Mouse (Mus musculus) forebrain, embryonic 16.5 days (tissue): ENCODE measurements at regions not wholly inside any gene's neighbourhood (a gene's known extent, or its start where the extent isn't known, plus 50 kb on each side); places are given as distances from the start of the nearest gene placed in this dataset.

Experiments
- ATAC-seq: fragments of 200-750 bp; cut with Nextera tagmentation; 2 replicates; pipeline ENCODE4 v1.8.0; 2017; ENCODE audit warnings: mild to moderate bottlenecking, moderate library complexity
- H3K27ac ChIP-seq: fragments of 300-500 bp; sonication (generic); 2 replicates; pipeline ENCODE4 v1.5.1; 2014; ENCODE audit warnings: low read length, control low read depth
- H3K27me3 ChIP-seq: fragments of 300-500 bp; sonication (generic); replicated peaks from 2 replicates; pipeline ENCODE4 v1.6.1; 2014; ENCODE audit warnings: low read length; ENCODE audit not compliant: control insufficient read depth, insufficient read depth
- H3K36me3 ChIP-seq: fragments of 300-500 bp; sonication (generic); 2 replicates; pipeline ENCODE4 v1.6.1; 2014; ENCODE audit not compliant: control insufficient read depth, insufficient read depth
- H3K4me1 ChIP-seq: fragments of 300-500 bp; sonication (generic); replicated peaks from 2 replicates; pipeline ENCODE4 v1.6.1; 2014; ENCODE audit warnings: low read length; ENCODE audit not compliant: control insufficient read depth, insufficient read depth
- H3K4me2 ChIP-seq: fragments of 300-500 bp; sonication (generic); 2 replicates; pipeline ENCODE4 v1.6.1; 2014; ENCODE audit warnings: mild to moderate bottlenecking, low read length, control low read depth
- H3K4me3 ChIP-seq: fragments of 300-500 bp; sonication (generic); replicated peaks from 2 replicates; pipeline ENCODE4 v1.5.1; 2014; ENCODE audit warnings: mild to moderate bottlenecking, low read length, control low read depth
- H3K9ac ChIP-seq: fragments of 300-500 bp; sonication (generic); replicated peaks from 2 replicates; pipeline ENCODE4 v1.6.1; 2014; ENCODE audit warnings: low read depth, low read length, control low read depth
- H3K9me3 ChIP-seq: fragments of 300-500 bp; sonication (generic); 2 replicates; pipeline ENCODE4 v1.6.1; 2016; ENCODE audit warnings: low read length; ENCODE audit not compliant: control insufficient read depth
- WGBS: fragments of 180-500 bp; shearing (Covaris S2); extraction: QIAGEN DNeasy Blood & Tissue Kit; methylation state at CpG from one replicate; pipeline ENCODE4 v1.1.7; 2014; 5-methylcytosine and 5-hydroxymethylcytosine counted together

- ATAC-seq: no peak
- Histone ChIP-seq H3K27me3 (no peaks in the 10 kb centered on the region), H3K36me3 (no peaks in the 10 kb centered on the region), H3K27ac (no peak overlapping the region), H3K4me1 (no peaks in the 10 kb centered on the region), H3K4me2 (no peak overlapping the region), H3K9me3 (no peaks in the 10 kb centered on the region), H3K9ac (no peak overlapping the region), H3K4me3 (no peak overlapping the region)
- 36% methylated on average over 6 of the region's 6 CpGs for WGBS
These were observed 79.2 kb upstream of the P3h2 start for GRCm38 (mm10) chr16:26184647-26185262.

DNA sequence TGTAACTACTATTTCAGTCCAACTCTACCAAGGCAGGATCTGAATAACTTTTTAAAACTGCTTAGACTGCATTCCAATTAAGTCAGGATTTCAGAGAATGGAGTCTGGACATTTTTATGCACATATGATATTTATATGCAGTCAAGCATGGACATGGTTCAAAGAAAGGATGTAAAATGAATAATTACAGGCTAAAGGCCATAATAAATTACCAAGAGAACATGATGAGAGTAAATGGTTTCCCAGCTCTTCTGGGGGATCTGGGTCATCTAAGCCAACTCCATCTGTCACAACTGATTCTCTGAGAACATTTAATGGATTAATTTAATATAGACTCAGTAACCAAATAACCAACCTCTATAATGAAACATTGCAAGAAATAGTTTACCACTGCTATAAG lies 77.9 kb upstream of the P3h2 start:
- H3K4me1 ChIP-seq: no peaks in the 10 kb centered on the region
- no peak overlapping the region for H3K9ac ChIP-seq
- H3K36me3 ChIP-seq: no peaks in the 10 kb centered on the region
- no peaks in the 10 kb centered on the region for H3K9me3 ChIP-seq
- H3K4me3 ChIP-seq: no peak overlapping the region
- H3K4me2 ChIP-seq: no peak overlapping the region
- no peak for ATAC-seq
- H3K27me3 ChIP-seq: no peaks in the 10 kb centered on the region
- H3K27ac ChIP-seq: no peak overlapping the region

GRCm38 (mm10) chr16:26181716-26182115 lies 76.1 kb upstream of the P3h2 start:
- Histone ChIP-seq H3K36me3 (no peaks in the 10 kb centered on the region), H3K4me3 (no peak overlapping the region), H3K4me2 (no peak overlapping the region), H3K27ac (no peak overlapping the region), H3K9ac (no peak overlapping the region), H3K27me3 (no peaks in the 10 kb centered on the region), H3K9me3 (no peaks in the 10 kb centered on the region), H3K4me1 (no peaks in the 10 kb centered on the region)
- no peak for ATAC-seq
- 91% methylated on average over 3 of the region's 3 CpGs for WGBS

DNA sequence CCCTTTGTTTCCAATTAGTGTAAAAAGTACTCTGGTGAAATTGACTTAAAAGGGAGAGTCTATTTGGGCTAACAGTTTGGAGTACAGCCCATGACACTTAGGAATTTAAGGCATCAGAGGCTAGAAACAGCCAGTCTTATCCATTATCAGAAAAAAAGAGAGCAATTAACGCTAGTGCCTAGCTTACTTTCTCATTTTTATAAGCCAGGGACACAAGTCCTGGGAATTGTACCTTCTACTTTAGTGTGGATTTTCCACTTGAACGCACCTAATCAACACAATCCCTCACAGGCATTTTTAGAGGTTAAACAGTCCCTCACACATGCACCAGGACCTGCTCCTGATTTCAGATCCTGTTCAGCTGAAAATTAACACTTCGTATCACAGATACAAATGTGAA lies 65.9 kb upstream of the P3h2 start:
- Histone ChIP-seq H3K9ac (no peak overlapping the region), H3K27me3 (no peaks in the 10 kb centered on the region), H3K4me3 (no peak overlapping the region), H3K36me3 (no peaks in the 10 kb centered on the region), H3K27ac (no peak overlapping the region), H3K4me2 (no peak overlapping the region), H3K4me1 (no peaks in the 10 kb centered on the region), H3K9me3 (no peaks in the 10 kb centered on the region)
- 3% methylated on average over 3 of the region's 3 CpGs for WGBS
- ATAC-seq: no peak

DNA sequence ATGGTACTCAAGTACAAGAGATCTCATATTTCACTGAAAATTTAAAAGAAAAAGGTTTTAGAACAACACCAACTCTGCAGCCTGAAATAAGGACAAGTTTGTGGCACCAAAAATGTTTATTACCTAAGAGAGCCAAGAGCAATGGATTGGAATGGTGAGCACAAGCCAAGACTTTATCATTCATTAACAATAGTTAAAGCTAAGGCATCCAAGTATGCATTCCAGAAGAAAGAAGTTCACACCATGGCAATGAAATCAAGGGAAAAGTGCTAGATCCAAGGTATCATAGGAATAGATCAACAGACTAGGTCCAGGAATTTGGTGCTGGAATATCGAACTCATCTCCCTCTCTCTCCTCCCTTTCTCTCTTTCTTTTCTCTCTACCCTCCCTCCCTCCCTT lies 63.8 kb upstream of the P3h2 start:
- H3K4me3 ChIP-seq: no peak overlapping the region
- H3K9me3 ChIP-seq: no peaks in the 10 kb centered on the region
- H3K27me3 ChIP-seq: no peaks in the 10 kb centered on the region
- H3K36me3 ChIP-seq: no peaks in the 10 kb centered on the region
- no peak overlapping the region for H3K9ac ChIP-seq
- H3K4me1 ChIP-seq: no peaks in the 10 kb centered on the region
- no peak overlapping the region for H3K4me2 ChIP-seq
- 86% methylated on average over 1 of the region's 1 CpGs for WGBS
- H3K27ac ChIP-seq: no peak overlapping the region
- no peak for ATAC-seq

- Histone ChIP-seq H3K36me3 (no peaks in the 10 kb centered on the region), H3K4me1 (no peaks in the 10 kb centered on the region), H3K4me3 (no peak overlapping the region), H3K27ac (no peak overlapping the region), H3K9me3 (no peaks in the 10 kb centered on the region), H3K4me2 (no peak overlapping the region), H3K9ac (no peak overlapping the region), H3K27me3 (no peaks in the 10 kb centered on the region)
- ATAC-seq: no peak
- 95% methylated on average over 2 of the region's 2 CpGs for WGBS
These were observed 62.6 kb upstream of the P3h2 start for GRCm38 (mm10) chr16:26168216-26168615.

- no peak overlapping the region for H3K9ac ChIP-seq
- WGBS: 51% methylated on average over 4 of the region's 4 CpGs
These were observed 58.5 kb upstream of the P3h2 start for GRCm38 (mm10) chr16:26164066-26164465.

GRCm38 (mm10) chr16:26163401-26163800 lies 57.8 kb upstream of the P3h2 start:
- 68% methylated on average over 2 of the region's 2 CpGs for WGBS
- ATAC-seq: no peak
- H3K9me3 ChIP-seq: no peaks in the 10 kb centered on the region
- H3K9ac ChIP-seq: no peak overlapping the region
- H3K4me2 ChIP-seq: no peak overlapping the region
- H3K36me3 ChIP-seq: no peaks in the 10 kb centered on the region
- no peak overlapping the region for H3K4me3 ChIP-seq
- H3K4me1 ChIP-seq: no peaks in the 10 kb centered on the region
- H3K27ac ChIP-seq: no peak overlapping the region
- H3K27me3 ChIP-seq: no peaks in the 10 kb centered on the region

More at GRCm38 (mm10) chr16:26164066-26164465, 58.5 kb upstream of the P3h2 start:
- no peak overlapping the region for H3K4me3 ChIP-seq
- no peaks in the 10 kb centered on the region for H3K9me3 ChIP-seq
- H3K4me1 ChIP-seq: no peaks in the 10 kb centered on the region
- H3K27me3 ChIP-seq: no peaks in the 10 kb centered on the region
- H3K4me2 ChIP-seq: no peak overlapping the region
- no peak for ATAC-seq
- H3K36me3 ChIP-seq: no peaks in the 10 kb centered on the region
- H3K27ac ChIP-seq: no peak overlapping the region

DNA sequence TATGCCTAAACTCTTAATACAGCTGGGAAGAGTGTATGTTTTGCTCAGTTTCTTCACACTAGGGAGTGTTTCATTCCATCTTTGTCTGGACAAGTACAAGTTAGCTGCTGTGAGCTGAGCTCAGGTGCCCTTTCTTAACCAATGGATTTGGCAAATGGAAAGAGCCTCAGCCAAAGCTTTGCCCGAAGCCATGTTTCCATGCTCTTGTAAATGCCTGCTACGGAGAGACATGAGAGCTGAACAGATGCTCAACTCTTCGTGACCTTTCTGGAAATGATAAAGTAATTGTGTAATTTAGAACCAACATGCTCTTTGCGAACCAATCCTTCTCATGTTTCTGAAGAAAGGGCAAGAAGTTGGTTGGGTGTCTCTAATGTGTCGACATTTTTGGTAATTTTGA lies 52.0 kb upstream of the P3h2 start:
- WGBS: 89% methylated on average over 5 of the region's 5 CpGs
- H3K9ac ChIP-seq: no peak overlapping the region
- H3K4me2 ChIP-seq: no peak overlapping the region
- no peaks in the 10 kb centered on the region for H3K4me1 ChIP-seq
- H3K27me3 ChIP-seq: no peaks in the 10 kb centered on the region
- ATAC-seq: no peak
- H3K9me3 ChIP-seq: no peaks in the 10 kb centered on the region
- H3K36me3 ChIP-seq: no peaks in the 10 kb centered on the region
- H3K4me3 ChIP-seq: no peak overlapping the region
- H3K27ac ChIP-seq: no peak overlapping the region
